Mouse (Mus musculus): ENCODE measurements around the gene Vamp3. TPM values are rescaled to one million over a fixed set of nuclear protein-coding genes. Genes with fewer than 3 reads are reported as not detected.

The Vamp3 gene
- polyA plus RNA-seq, 1 experiment, result 4.1 TPM

- no peak for TF ChIP-seq GATA1 (IDR thresholded peaks at IDR 0.05; ENCODE audit: low read length)
Observed at GRCm38 (mm10) chr4:151005656-151006318, 52.0 kb downstream of the Vamp3 start.

GRCm38 (mm10) chr4:151001397-151001796 lies 56.4 kb downstream of the Vamp3 start:
- no peak for TF ChIP-seq GATA1 (IDR thresholded peaks at IDR 0.05; ENCODE audit: low read length)

GRCm38 (mm10) chr4:150998626-150999025 lies 59.1 kb downstream of the Vamp3 start:
- TF ChIP-seq GATA1 (IDR thresholded peaks at IDR 0.05; ENCODE audit: low read length), result no peak

Other genes with a start within 250 kb of the Vamp3 start
- gene Errfi1, start 204.0 kb downstream of the Vamp3 start, polyA plus RNA-seq (2012), result not detected in 2 replicates
- gene Park7, start 143.5 kb downstream of the Vamp3 start, polyA plus RNA-seq (2012), result 389 and 427 TPM in 2 replicates
- gene Tnfrsf9, start 143.4 kb downstream of the Vamp3 start, polyA plus RNA-seq (2012), result not detected in 2 replicates
- gene Uts2, start 60.9 kb downstream of the Vamp3 start, polyA plus RNA-seq (2012), result not detected in 2 replicates
- gene Per3, start 13.3 kb downstream of the Vamp3 start, polyA plus RNA-seq (2012), result 2.6 and 3.4 TPM in 2 replicates
- not detected in 2 replicates for gene Gm13090, start 31.6 kb upstream of the Vamp3 start, polyA plus RNA-seq (2012)